Mouse (Mus musculus): Measurements from ENCODE around the gene Gcnt1. TPM values are rescaled to one million over a fixed set of nuclear protein-coding genes. Genes with fewer than 3 reads are reported as not detected.

The Gcnt1 gene
- polyA plus RNA-seq, 1 experiment from 2014 or later, result 26.0 TPM

DNA sequence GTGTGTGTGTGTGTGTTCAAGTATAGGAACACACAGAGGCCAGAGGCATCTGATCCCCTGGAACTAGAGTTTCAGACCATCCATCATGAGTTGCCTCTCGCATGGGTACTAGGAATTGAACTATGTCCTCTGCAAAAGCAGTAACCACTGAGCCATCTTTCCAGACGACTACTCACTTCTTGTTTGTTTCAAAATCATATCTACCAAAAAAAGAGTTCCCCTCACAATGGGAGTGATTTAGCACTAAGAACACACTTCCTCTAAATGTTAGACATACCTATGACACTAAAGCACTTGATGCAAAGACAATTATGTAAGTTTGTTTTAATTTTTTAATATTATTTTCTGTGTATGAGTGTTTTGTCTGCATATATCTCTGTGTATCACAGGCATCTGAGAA, 24.8 kb downstream of the Gcnt1 start:
- no peak overlapping the region for H3K4me2 ChIP-seq
- H3K27me3 ChIP-seq (replicated peaks; ENCODE audit: control insufficient read depth, insufficient read depth, low read length), result no peaks in the 10 kb centered on the region
- H3K9ac ChIP-seq (ENCODE audit: low read depth, low read length), result no peak overlapping the region
- WGBS, result 73% methylated on average over 2 of the region's 2 CpGs
- no peaks in the 10 kb centered on the region for H3K9me3 ChIP-seq (ENCODE audit: control insufficient read depth, low read length)
- H3K27ac ChIP-seq (ENCODE audit: low read depth, low read length), result no peak overlapping the region
- DNase-seq (ENCODE audit: low spot score) (no peak), ATAC-seq (replicated peaks; ENCODE audit: low FRiP score) (no peak)
- H3K36me3 ChIP-seq (ENCODE audit: control insufficient read depth, insufficient read depth, low read length), result no peaks in the 10 kb centered on the region
- no peak overlapping the region for H3K4me3 ChIP-seq (ENCODE audit: low read depth, low read length)
- peaks cover 48% of the 10 kb centered on the region for H3K4me1 ChIP-seq (replicated peaks; ENCODE audit: control insufficient read depth, insufficient read depth, low read length)

GRCm38 (mm10) chr19:17346716-17347474, 25.7 kb downstream of the Gcnt1 start:
- H3K4me2 ChIP-seq, result no peak overlapping the region

GRCm38 (mm10) chr19:17344881-17345280, 27.8 kb downstream of the Gcnt1 start:
- Histone ChIP-seq H3K27ac (ENCODE audit: low read depth, low read length) (no peak overlapping the region), H3K4me1 (replicated peaks; ENCODE audit: control insufficient read depth, insufficient read depth, low read length) (peaks cover 25% of the 10 kb centered on the region), H3K36me3 (ENCODE audit: control insufficient read depth, insufficient read depth, low read length) (no peaks in the 10 kb centered on the region)

More at GRCm38 (mm10) chr19:17346716-17347474, 25.7 kb downstream of the Gcnt1 start:
- 94% methylated on average over 3 of the region's 3 CpGs for WGBS
- Histone ChIP-seq H3K27ac (ENCODE audit: low read depth, low read length) (no peak overlapping the region), H3K36me3 (ENCODE audit: control insufficient read depth, insufficient read depth, low read length) (no peaks in the 10 kb centered on the region), H3K9ac (ENCODE audit: low read depth, low read length) (no peak overlapping the region), H3K4me1 (replicated peaks; ENCODE audit: control insufficient read depth, insufficient read depth, low read length) (peaks cover 42% of the 10 kb centered on the region), H3K9me3 (ENCODE audit: control insufficient read depth, low read length) (no peaks in the 10 kb centered on the region), H3K27me3 (replicated peaks; ENCODE audit: control insufficient read depth, insufficient read depth, low read length) (no peaks in the 10 kb centered on the region), H3K4me3 (ENCODE audit: low read depth, low read length) (no peak overlapping the region)
- ATAC-seq (replicated peaks; ENCODE audit: low FRiP score) (no peak), DNase-seq (ENCODE audit: low spot score) (no peak)

DNA sequence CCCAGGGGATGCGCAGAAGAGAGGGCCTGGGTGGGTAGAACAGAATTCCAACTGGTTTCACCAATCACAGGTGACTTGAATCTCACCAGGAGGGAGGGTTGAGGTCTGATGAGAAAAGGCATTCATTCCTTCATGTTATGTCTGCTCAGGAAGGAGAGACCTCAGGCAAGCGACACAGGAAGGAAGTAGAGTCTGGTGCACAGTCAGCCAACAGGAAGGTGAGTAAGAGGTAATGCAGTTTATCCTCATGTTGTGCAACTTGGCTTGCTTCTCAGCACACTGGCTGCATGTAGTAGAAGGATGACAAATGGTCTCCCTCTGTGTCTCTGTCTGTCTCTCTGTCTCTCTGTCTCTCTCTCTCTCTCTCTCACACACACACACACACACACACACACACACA, 33.1 kb downstream of the Gcnt1 start:
- ATAC-seq (replicated peaks; ENCODE audit: low FRiP score) (no peak), DNase-seq (ENCODE audit: low spot score) (no peak)
- Histone ChIP-seq H3K36me3 (ENCODE audit: control insufficient read depth, insufficient read depth, low read length) (no peaks in the 10 kb centered on the region; the same call in 1 of the 2 replicates), H3K4me1 (replicated peaks; ENCODE audit: control insufficient read depth, insufficient read depth, low read length) (peaks cover 45% of the 10 kb centered on the region), H3K9me3 (ENCODE audit: control insufficient read depth, low read length) (no peaks in the 10 kb centered on the region), H3K27ac (ENCODE audit: low read depth, low read length) (no peak overlapping the region), H3K4me3 (ENCODE audit: low read depth, low read length) (no peak overlapping the region), H3K27me3 (replicated peaks; ENCODE audit: control insufficient read depth, insufficient read depth, low read length) (no peaks in the 10 kb centered on the region), H3K9ac (ENCODE audit: low read depth, low read length) (no peak overlapping the region), H3K4me2 (no peak overlapping the region)
- WGBS, result 88% methylated on average over 2 of the region's 2 CpGs

More at GRCm38 (mm10) chr19:17344881-17345280, 27.8 kb downstream of the Gcnt1 start:
- WGBS, result 59% methylated on average over 7 of the region's 7 CpGs
- H3K27me3 ChIP-seq (replicated peaks; ENCODE audit: control insufficient read depth, insufficient read depth, low read length), result no peaks in the 10 kb centered on the region
- H3K4me3 ChIP-seq (ENCODE audit: low read depth, low read length), result no peak overlapping the region
- H3K9ac ChIP-seq (ENCODE audit: low read depth, low read length), result no peak overlapping the region
- ATAC-seq (replicated peaks; ENCODE audit: low FRiP score), result no peak
- H3K4me2 ChIP-seq, result no peak overlapping the region
- no peaks in the 10 kb centered on the region for H3K9me3 ChIP-seq (ENCODE audit: control insufficient read depth, low read length)
- no peak for DNase-seq (ENCODE audit: low spot score)

DNA sequence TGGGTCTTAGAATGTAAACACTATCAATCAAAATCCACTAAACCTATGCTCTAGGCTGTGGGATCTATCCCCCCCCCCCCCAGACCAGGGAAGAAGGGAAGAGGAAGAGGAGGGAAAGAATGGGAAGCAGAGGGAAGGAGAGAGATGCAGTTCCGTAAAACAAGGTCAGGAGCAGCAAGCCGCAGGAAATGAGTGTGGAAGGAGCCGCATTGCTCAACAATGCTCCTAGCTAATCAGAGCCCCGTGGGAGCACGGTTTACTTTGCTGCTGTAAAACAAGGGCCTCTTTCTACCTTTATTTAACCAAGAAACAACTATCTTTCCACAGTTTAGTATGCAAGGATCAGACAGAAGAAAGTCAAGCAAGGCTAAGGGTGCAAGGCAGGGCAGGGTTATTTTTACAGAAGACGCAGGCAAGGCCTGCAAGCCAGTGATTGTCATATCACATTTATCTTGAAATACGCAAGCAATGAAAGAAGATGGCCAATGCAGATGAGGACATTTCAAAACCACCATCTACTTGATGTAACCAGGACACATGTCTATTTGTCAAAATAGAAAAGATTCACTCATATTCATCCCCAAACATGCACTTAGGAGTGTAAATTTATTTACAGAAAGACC, 35.5 kb downstream of the Gcnt1 start:
- H3K4me2 ChIP-seq, result peak overlapping the region; percentile 44

GRCm38 (mm10) chr19:17336646-17337045, 36.0 kb downstream of the Gcnt1 start:
- DNase-seq (ENCODE audit: low spot score), result no peak
- Histone ChIP-seq H3K27me3 (replicated peaks; ENCODE audit: control insufficient read depth, insufficient read depth, low read length) (no peaks in the 10 kb centered on the region), H3K36me3 (ENCODE audit: control insufficient read depth, insufficient read depth, low read length) (peaks cover 2% of the 10 kb centered on the region; the same call in 1 of the 2 replicates), H3K4me1 (replicated peaks; ENCODE audit: control insufficient read depth, insufficient read depth, low read length) (peaks cover 48% of the 10 kb centered on the region), H3K27ac (ENCODE audit: low read depth, low read length) (peak overlapping the region; percentile 56), H3K4me2 (peak overlapping the region; percentile 44), H3K9ac (ENCODE audit: low read depth, low read length) (no peak overlapping the region), H3K9me3 (ENCODE audit: control insufficient read depth, low read length) (no peaks in the 10 kb centered on the region), H3K4me3 (ENCODE audit: low read depth, low read length) (no peak overlapping the region)
- ATAC-seq (replicated peaks; ENCODE audit: low FRiP score), result no peak
- 70% methylated on average over 7 of the region's 7 CpGs for WGBS

More for the DNA sequence above, 35.5 kb downstream of the Gcnt1 start:
- Histone ChIP-seq H3K9me3 (ENCODE audit: control insufficient read depth, low read length) (no peaks in the 10 kb centered on the region), H3K4me3 (ENCODE audit: low read depth, low read length) (no peak overlapping the region), H3K27me3 (replicated peaks; ENCODE audit: control insufficient read depth, insufficient read depth, low read length) (no peaks in the 10 kb centered on the region), H3K9ac (ENCODE audit: low read depth, low read length) (no peak overlapping the region), H3K4me1 (replicated peaks; ENCODE audit: control insufficient read depth, insufficient read depth, low read length) (peaks cover 48% of the 10 kb centered on the region), H3K36me3 (ENCODE audit: control insufficient read depth, insufficient read depth, low read length) (no peaks in the 10 kb centered on the region; the same call in 1 of the 2 replicates), H3K27ac (ENCODE audit: low read depth, low read length) (peak overlapping the region; percentile 57)
- WGBS, result 23% methylated on average over 7 of the region's 7 CpGs
- DNase-seq (ENCODE audit: low spot score) (no peak), ATAC-seq (replicated peaks; ENCODE audit: low FRiP score) (peak; percentile 54)

GRCm38 (mm10) chr19:17334644-17335333, 37.9 kb downstream of the Gcnt1 start:
- peak; percentile 48 for DNase-seq (ENCODE audit: low spot score)
- Histone ChIP-seq H3K4me2 (peak overlapping the region; percentile 54), H3K9ac (ENCODE audit: low read depth, low read length) (peak overlapping the region; percentile 50; the same call in 1 of the 2 replicates), H3K4me3 (ENCODE audit: low read depth, low read length) (peak overlapping the region; percentile 9; the same call in 1 of the 2 replicates), H3K27me3 (replicated peaks; ENCODE audit: control insufficient read depth, insufficient read depth, low read length) (no peaks in the 10 kb centered on the region), H3K36me3 (ENCODE audit: control insufficient read depth, insufficient read depth, low read length) (peaks cover 4% of the 10 kb centered on the region; the same call in 1 of the 2 replicates), H3K4me1 (replicated peaks; ENCODE audit: control insufficient read depth, insufficient read depth, low read length) (peaks cover 48% of the 10 kb centered on the region), H3K9me3 (ENCODE audit: control insufficient read depth, low read length) (no peaks in the 10 kb centered on the region), H3K27ac (ENCODE audit: low read depth, low read length) (peak overlapping the region; percentile 92)
- peak; percentile 86 for ATAC-seq (replicated peaks; ENCODE audit: low FRiP score)
- WGBS, result 36% methylated on average over 12 of the region's 12 CpGs

- no peaks in the 10 kb centered on the region for H3K27me3 ChIP-seq (replicated peaks; ENCODE audit: control insufficient read depth, insufficient read depth, low read length)
- H3K36me3 ChIP-seq (ENCODE audit: control insufficient read depth, insufficient read depth, low read length), result peaks cover 9% of the 10 kb centered on the region
- no peaks in the 10 kb centered on the region for H3K9me3 ChIP-seq (ENCODE audit: control insufficient read depth, low read length)
- H3K27ac ChIP-seq (ENCODE audit: low read depth, low read length), result no peak overlapping the region
- H3K9ac ChIP-seq (ENCODE audit: low read depth, low read length), result no peak overlapping the region
- DNase-seq (ENCODE audit: low spot score) (no peak), ATAC-seq (replicated peaks; ENCODE audit: low FRiP score) (no peak)
- H3K4me3 ChIP-seq (ENCODE audit: low read depth, low read length), result no peak overlapping the region
- peaks cover 54% of the 10 kb centered on the region for H3K4me1 ChIP-seq (replicated peaks; ENCODE audit: control insufficient read depth, insufficient read depth, low read length)
- WGBS, result 86% methylated on average over 7 of the region's 7 CpGs
- H3K4me2 ChIP-seq, result no peak overlapping the region
These were observed 39.6 kb downstream of the Gcnt1 start for GRCm38 (mm10) chr19:17333043-17333442.

Data from liver, embryonic 11.5 days (tissue).